Mouse (Mus musculus) myocyte (in vitro differentiated cells): ENCODE measurements around the gene Ttc7. TPM values are rescaled to one million over a fixed set of nuclear protein-coding genes. Genes with fewer than 3 reads are reported as not detected.
A peak's percentile ranks its signal among the peaks of the same experiment; 100 is the strongest.

Source experiments
- H3K27me3 ChIP-seq: one replicate; pipeline ENCODE4 v1.6.1; 2011; ENCODE audit not compliant: control insufficient read depth, insufficient read depth, insufficient read length
- H3K36me3 ChIP-seq: one replicate; pipeline ENCODE4 v1.6.1; 2011; ENCODE audit not compliant: control insufficient read depth, insufficient read depth
- H3K4me2 ChIP-seq: one replicate; pipeline ENCODE4 v1.6.1; 2011; ENCODE audit warnings: low read depth, control low read depth
- H3K4me3 ChIP-seq: one replicate; pipeline ENCODE4 v1.5.1; 2011; ENCODE audit warnings: mild to moderate bottlenecking, control low read depth, moderate library complexity
- H3K79me2 ChIP-seq: one replicate; pipeline ENCODE4 v1.6.1; 2011; ENCODE audit not compliant: control insufficient read depth, insufficient read depth
- H3ac ChIP-seq: one replicate; pipeline ENCODE4 v1.6.1; 2011; ENCODE audit not compliant: control insufficient read depth, insufficient read length
- CEBPB ChIP-seq: IDR thresholded peaks from 2 replicates; pipeline ENCODE4 v1.6.1; 2011; ENCODE audit warnings: mild to moderate bottlenecking, moderate library complexity; ENCODE audit not compliant: poor library complexity, insufficient read depth, severe bottlenecking
- E2F4 ChIP-seq: IDR thresholded peaks from one replicate; pipeline ENCODE4 v1.6.1; 2011; ENCODE audit warnings: mild to moderate bottlenecking, control low read depth, moderate library complexity; ENCODE audit not compliant: insufficient read depth
- MAX ChIP-seq: IDR thresholded peaks from one replicate; pipeline ENCODE4 v1.6.1; 2011; ENCODE audit warnings: low read depth, mild to moderate bottlenecking, control low read depth
- MYOD1 ChIP-seq, 3 experiments: IDR thresholded peaks; one replicate each; pipeline ENCODE4 v1.6.1; 2011; ENCODE audit warnings: control low read depth in 2 of 3, low read depth in 2 of 3, mild to moderate bottlenecking in 2 of 3, moderate library complexity in 1 of 3; ENCODE audit not compliant: insufficient read length in 2 of 3, control insufficient read depth in 1 of 3
- MYOG ChIP-seq, 3 experiments: IDR thresholded peaks; one replicate each; pipeline ENCODE4 v1.6.1; 2011; ENCODE audit warnings: control low read depth in 2 of 3, low read depth in 2 of 3, mild to moderate bottlenecking in 2 of 3; ENCODE audit not compliant: insufficient read length in 2 of 3, control insufficient read depth in 1 of 3, insufficient read depth in 1 of 3
- POLR2A ChIP-seq: IDR thresholded peaks from one replicate; pipeline ENCODE4 v1.6.1; 2011; ENCODE audit warnings: low read depth, mild to moderate bottlenecking, control low read depth, moderate library complexity; ENCODE audit not compliant: insufficient read length
- POLR2AphosphoS2 ChIP-seq: IDR thresholded peaks from one replicate; pipeline ENCODE4 v1.6.1; 2011; ENCODE audit warnings: low read depth, control low read depth; ENCODE audit not compliant: insufficient read length
- REST ChIP-seq: IDR thresholded peaks from one replicate; pipeline ENCODE4 v1.6.1; 2011; ENCODE audit warnings: mild to moderate bottlenecking, control low read depth, moderate library complexity; ENCODE audit not compliant: insufficient read depth, insufficient read length
- SRF ChIP-seq: IDR thresholded peaks from one replicate; pipeline ENCODE4 v1.6.1; 2011; ENCODE audit warnings: low read depth; ENCODE audit not compliant: control insufficient read depth, insufficient read length
- TCF12 ChIP-seq: IDR thresholded peaks from one replicate; pipeline ENCODE4 v1.6.1; 2011; ENCODE audit warnings: mild to moderate bottlenecking, control low read depth; ENCODE audit not compliant: poor library complexity, insufficient read depth, severe bottlenecking
- TCF3 ChIP-seq: IDR thresholded peaks from one replicate; pipeline ENCODE4 v1.6.1; 2011; ENCODE audit warnings: low read depth, control low read depth; ENCODE audit not compliant: insufficient read length
- USF1 ChIP-seq: IDR thresholded peaks from one replicate; pipeline ENCODE4 v1.6.1; 2011; ENCODE audit warnings: low read depth, mild to moderate bottlenecking, control low read depth, moderate library complexity
- polyA plus RNA-seq: library from polyadenylated mRNA; unstranded; fragments of >200 nt; fragmentation: generic; extraction: Trizol; gene quantifications from one replicate; pipeline ENCODE4 v1.2.1, GENCODE M21; 2012; ENCODE audit warnings: missing spikeins

The Ttc7 gene
- polyA plus RNA-seq, 1 experiment, result 15.2 TPM

- no peaks in the 10 kb centered on the region for H3K27me3 ChIP-seq
- H3ac ChIP-seq, result no peak overlapping the region
- no peak overlapping the region for H3K4me3 ChIP-seq
- H3K79me2 ChIP-seq, result no peaks in the 10 kb centered on the region
- H3K4me2 ChIP-seq, result no peak overlapping the region
- no peak for TF ChIP-seq TCF12
- TF ChIP-seq E2F4, result no peak
- TF ChIP-seq SRF, result no peak
- no peak for TF ChIP-seq MAX
- no peak for TF ChIP-seq USF1
- TF ChIP-seq REST, result no peak
- TF ChIP-seq MYOD1 (IDR thresholded peaks at IDR 0.05; ENCODE audit: control insufficient read depth in 1 of 3, insufficient read length in 2 of 3, low read depth in 2 of 3), result no peak
- TF ChIP-seq POLR2A, result no peak
- TF ChIP-seq CEBPB, result no peak
- TF ChIP-seq TCF3, result no peak
- TF ChIP-seq POLR2AphosphoS2, result no peak
- no peak for TF ChIP-seq MYOG (IDR thresholded peaks at IDR 0.05; ENCODE audit: control insufficient read depth in 1 of 3, insufficient read depth in 1 of 3, insufficient read length in 2 of 3, low read depth in 2 of 3)
- H3K36me3 ChIP-seq, result no peaks in the 10 kb centered on the region
These were observed 89.5 kb downstream of the Ttc7 start for GRCm38 (mm10) chr17:87372189-87372588.

- no peak overlapping the region for H3ac ChIP-seq
- TF ChIP-seq USF1 (no peak), MAX (no peak)
- H3K36me3 ChIP-seq, result no peaks in the 10 kb centered on the region
- no peak overlapping the region for H3K4me2 ChIP-seq
- no peak overlapping the region for H3K4me3 ChIP-seq
- H3K79me2 ChIP-seq, result no peaks in the 10 kb centered on the region
- H3K27me3 ChIP-seq, result no peaks in the 10 kb centered on the region
These were observed 90.6 kb downstream of the Ttc7 start for GRCm38 (mm10) chr17:87373327-87373726.

- H3K4me2 ChIP-seq, result peak overlapping the region; percentile 27
- no peak for TF ChIP-seq CEBPB
- TF ChIP-seq TCF12, result peak; percentile 19
- no peak for TF ChIP-seq SRF
- TF ChIP-seq POLR2A, result no peak
- peak in 1 of 3 experiments; percentile 56 for TF ChIP-seq MYOG (IDR thresholded peaks at IDR 0.05; ENCODE audit: control insufficient read depth in 1 of 3, insufficient read depth in 1 of 3, insufficient read length in 2 of 3, low read depth in 2 of 3)
- peak in 1 of 3 experiments; percentile 67 for TF ChIP-seq MYOD1 (IDR thresholded peaks at IDR 0.05; ENCODE audit: control insufficient read depth in 1 of 3, insufficient read length in 2 of 3, low read depth in 2 of 3)
- TF ChIP-seq MAX, result no peak
- no peak for TF ChIP-seq REST
- TF ChIP-seq USF1, result no peak
- H3K36me3 ChIP-seq, result no peaks in the 10 kb centered on the region
- H3ac ChIP-seq, result no peak overlapping the region
- no peaks in the 10 kb centered on the region for H3K79me2 ChIP-seq
- H3K27me3 ChIP-seq, result no peaks in the 10 kb centered on the region
- no peak overlapping the region for H3K4me3 ChIP-seq
These were observed 93.3 kb downstream of the Ttc7 start for GRCm38 (mm10) chr17:87375941-87376511.

GRCm38 (mm10) chr17:87376831-87377471, 94.3 kb downstream of the Ttc7 start:
- Histone ChIP-seq H3K4me2 (no peak overlapping the region), H3K79me2 (no peaks in the 10 kb centered on the region), H3K36me3 (no peaks in the 10 kb centered on the region), H3K27me3 (no peaks in the 10 kb centered on the region), H3ac (no peak overlapping the region), H3K4me3 (no peak overlapping the region)
- no peak for TF ChIP-seq CEBPB
- TF ChIP-seq MYOD1 (IDR thresholded peaks at IDR 0.05; ENCODE audit: control insufficient read depth in 1 of 3, insufficient read length in 2 of 3, low read depth in 2 of 3), result peak in 2 of 3 experiments; percentile 77 to 96
- no peak for TF ChIP-seq USF1
- TF ChIP-seq POLR2A, result no peak
- peak; percentile 21 for TF ChIP-seq TCF3
- no peak for TF ChIP-seq REST
- peak; percentile 14 for TF ChIP-seq TCF12
- no peak for TF ChIP-seq SRF
- TF ChIP-seq POLR2AphosphoS2, result no peak
- TF ChIP-seq MAX, result no peak
- peak in 2 of 3 experiments; percentile 78 to 96 for TF ChIP-seq MYOG (IDR thresholded peaks at IDR 0.05; ENCODE audit: control insufficient read depth in 1 of 3, insufficient read depth in 1 of 3, insufficient read length in 2 of 3, low read depth in 2 of 3)
- no peak for TF ChIP-seq E2F4

- Histone ChIP-seq H3K36me3 (no peaks in the 10 kb centered on the region), H3K79me2 (no peaks in the 10 kb centered on the region)
These were observed 94.8 kb downstream of the Ttc7 start for GRCm38 (mm10) chr17:87377536-87377935.

More at GRCm38 (mm10) chr17:87377536-87377935, 94.8 kb downstream of the Ttc7 start:
- TF ChIP-seq REST (no peak), SRF (no peak), USF1 (no peak), MYOG (IDR thresholded peaks at IDR 0.05; ENCODE audit: control insufficient read depth in 1 of 3, insufficient read depth in 1 of 3, insufficient read length in 2 of 3, low read depth in 2 of 3) (no peak), POLR2A (no peak), POLR2AphosphoS2 (no peak), TCF12 (no peak), CEBPB (no peak), MAX (no peak), MYOD1 (IDR thresholded peaks at IDR 0.05; ENCODE audit: control insufficient read depth in 1 of 3, insufficient read length in 2 of 3, low read depth in 2 of 3) (no peak), TCF3 (no peak), E2F4 (no peak)
- Histone ChIP-seq H3K4me2 (no peak overlapping the region), H3ac (no peak overlapping the region), H3K4me3 (no peak overlapping the region), H3K27me3 (no peaks in the 10 kb centered on the region)
